Mouse (Mus musculus): Measurements from ENCODE around the gene Guca1b. TPM values are rescaled to one million over a fixed set of nuclear protein-coding genes. Genes with fewer than 3 reads are reported as not detected.

Gene Guca1b
- 0.43 and 0.51 TPM in 2 replicates for polyA plus RNA-seq (2012; rRNA removed)

DNA sequence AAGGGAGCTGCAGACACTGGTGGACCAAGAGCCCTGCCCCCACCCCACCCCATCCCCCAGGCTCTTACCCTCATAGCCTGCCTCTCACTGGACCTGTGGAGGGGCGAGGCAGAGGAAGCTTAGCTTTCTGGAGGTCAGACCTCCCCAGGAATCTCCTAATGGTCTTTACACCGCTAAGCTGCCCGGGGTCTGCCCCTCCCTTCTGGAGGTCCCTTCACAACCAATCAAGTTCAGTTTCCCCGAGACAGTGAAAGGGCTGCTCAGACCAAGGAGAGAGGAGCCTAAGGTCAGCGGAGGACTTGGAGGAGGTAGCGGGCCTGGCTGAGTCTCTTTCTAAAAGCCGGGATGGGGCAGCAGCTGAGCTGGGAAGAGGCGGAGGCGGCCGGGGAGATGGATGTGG is at the start of gene Guca1b:
Guca1b (plus strand) TSS at position 249 of the 400 bp plus-strand sequence.

DNA sequence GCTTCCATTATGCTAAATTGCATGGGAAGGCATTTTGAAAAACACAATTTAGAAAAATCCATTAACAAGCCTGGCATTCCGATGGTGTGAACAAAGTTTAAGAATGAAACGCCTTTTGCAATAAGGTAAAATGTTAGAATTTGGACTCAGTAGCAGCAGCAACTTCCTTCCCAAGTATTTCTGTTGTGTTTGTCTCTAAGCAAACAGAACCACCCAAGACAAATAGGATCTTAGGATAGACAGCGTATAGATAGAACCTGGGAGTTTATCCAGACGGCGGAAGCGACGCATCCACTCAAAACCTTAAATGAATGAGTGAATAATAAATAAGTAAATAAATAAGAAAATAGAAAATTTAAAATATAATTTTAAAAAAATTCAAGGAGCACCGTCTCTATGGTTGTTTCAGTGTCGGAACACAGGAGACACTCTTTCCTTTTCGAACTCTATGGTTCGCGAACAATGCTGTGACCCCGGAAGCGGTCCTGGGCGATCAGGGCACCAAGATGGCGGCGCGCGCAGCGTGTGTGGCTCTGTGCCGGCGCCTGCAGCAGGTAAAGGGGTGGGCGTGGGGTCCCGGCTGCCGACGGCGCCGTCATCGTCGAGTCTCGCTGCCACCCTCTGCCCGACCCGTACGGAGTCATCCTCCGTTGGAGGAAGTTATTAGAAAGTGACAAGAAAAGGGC is 16.6 kb upstream of the Guca1b start, which contains the start of gene Mrps10:
Mrps10 (plus strand) TSS at position 487 of the 686 bp plus-strand sequence.

DNA sequence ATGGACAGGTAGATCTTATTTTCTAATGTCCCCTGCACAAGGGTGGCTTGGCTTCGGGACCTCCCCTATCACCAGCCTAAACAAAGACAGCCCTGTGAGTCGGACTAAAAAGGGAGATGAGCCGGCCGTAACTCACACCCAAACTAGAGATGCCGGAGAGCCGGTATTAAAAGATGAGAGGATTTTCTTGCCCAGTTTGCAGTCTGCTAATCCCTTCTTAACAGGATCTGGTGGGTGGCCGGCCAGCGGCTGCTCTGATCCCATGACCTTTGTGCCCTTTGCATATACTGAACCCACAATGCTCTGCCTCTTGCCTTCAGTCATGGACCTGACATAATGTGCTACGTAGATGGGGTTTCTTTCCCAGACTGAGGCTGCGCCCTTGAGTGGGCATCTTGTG is 15.3 kb downstream of the Guca1b start, which contains the start of gene Guca1a:
Guca1a (minus strand) TSS at position 134 of the 400 bp plus-strand sequence.

DNA sequence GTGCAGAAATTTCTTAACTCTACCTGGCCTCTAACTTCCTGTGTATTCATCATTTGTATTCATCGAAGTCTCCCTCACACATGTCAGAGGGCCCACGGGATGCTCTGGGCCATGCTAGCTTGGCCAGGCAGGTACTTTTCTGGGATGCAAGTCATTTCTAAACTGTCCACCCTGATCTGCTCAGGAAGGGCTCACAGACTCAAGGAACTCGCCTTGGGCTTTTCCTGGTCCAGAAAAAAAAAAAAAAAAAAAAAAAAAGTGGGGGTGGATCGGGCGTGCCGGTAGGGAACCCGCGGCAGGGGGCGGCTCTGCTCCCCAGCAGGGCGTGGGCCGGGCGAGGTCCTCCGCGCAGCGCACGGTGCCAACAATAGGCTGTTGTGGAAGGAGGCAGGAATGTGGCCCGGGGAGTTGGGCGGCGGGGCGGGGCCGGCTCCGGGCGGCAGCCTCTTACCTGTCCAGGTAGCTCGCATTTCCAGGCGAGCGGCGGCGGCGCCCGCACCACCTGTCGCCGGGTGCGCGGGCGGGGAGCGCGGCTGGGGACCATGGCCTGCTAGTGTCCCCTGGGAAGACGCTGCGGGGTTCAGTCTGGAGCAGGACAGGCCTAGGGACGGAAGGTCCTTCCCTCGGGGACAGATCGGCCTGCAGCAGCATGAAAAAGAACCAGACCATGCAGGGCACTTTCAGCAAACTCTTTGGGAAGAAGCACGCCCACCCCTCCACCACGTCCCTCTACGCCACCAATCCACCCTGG is 51.1 kb downstream of the Guca1b start, which contains the start of gene AI661453:
AI661453 (plus strand) TSS at position 460 of the 751 bp plus-strand sequence.

DNA sequence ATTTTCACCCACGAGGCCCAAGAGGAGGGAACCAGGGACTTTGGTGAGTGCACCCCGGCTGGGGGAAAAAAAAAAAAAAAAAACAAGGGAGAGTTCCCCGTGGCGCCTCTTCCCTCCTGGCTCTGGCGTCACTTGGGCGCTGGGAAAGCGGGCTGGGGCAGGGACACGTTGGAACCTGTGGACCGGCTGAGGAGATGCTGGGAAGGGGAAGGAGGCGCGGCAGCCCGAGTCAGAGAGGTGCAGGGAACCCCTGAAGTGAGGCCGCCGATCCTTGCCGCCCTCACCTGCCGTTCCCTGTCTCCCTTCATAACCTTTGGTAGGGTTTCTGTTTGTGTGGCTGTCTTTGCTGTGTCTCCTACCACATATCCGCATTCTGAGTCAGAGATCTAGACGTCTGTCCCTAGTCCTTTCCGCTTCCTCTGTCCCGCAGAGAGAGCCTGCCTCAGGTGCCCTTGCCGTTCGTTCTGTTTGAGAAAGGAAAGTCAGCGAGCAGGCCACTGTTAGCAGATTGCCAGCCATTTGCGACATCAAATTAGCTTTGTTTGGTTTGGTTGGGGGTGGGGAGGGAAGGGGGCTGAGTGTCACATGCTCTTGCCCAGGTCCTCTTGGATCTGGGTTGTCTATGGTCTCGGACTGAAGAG is 51.8 kb downstream of the Guca1b start, which contains the start of gene 1700001C19Rik:
1700001C19Rik (minus strand) TSS at position 470 of the 641 bp plus-strand sequence.

Other genes with a start within 250 kb of the Guca1b start
- gene Mrps10, start 16.5 kb upstream of the Guca1b start, polyA plus RNA-seq (2012; rRNA removed): 7.5 and 10.0 TPM in 2 replicates
- 1.1 and 2.2 TPM in 2 replicates for gene Guca1a, start 15.2 kb downstream of the Guca1b start, polyA plus RNA-seq (2012; rRNA removed)
- gene AI661453, start 51.2 kb downstream of the Guca1b start, polyA plus RNA-seq (2012; rRNA removed): 19.3 and 26.1 TPM in 2 replicates
- gene 1700001C19Rik, start 52.0 kb downstream of the Guca1b start, polyA plus RNA-seq (2012; rRNA removed): 0.29 TPM in 1 of 2 replicates, not detected in the other
- gene Taf8, start 116.9 kb downstream of the Guca1b start, polyA plus RNA-seq (2012; rRNA removed): 6.8 and 7.3 TPM in 2 replicates
- 51.5 and 103 TPM in 2 replicates for gene Ccnd3, start 119.7 kb downstream of the Guca1b start, polyA plus RNA-seq (2012; rRNA removed)
- 4.2 and 4.4 TPM in 2 replicates for gene Bysl, start 226.1 kb downstream of the Guca1b start, polyA plus RNA-seq (2012; rRNA removed)
- gene Med20, start 226.2 kb downstream of the Guca1b start, polyA plus RNA-seq (2012; rRNA removed): 6.1 and 7.6 TPM in 2 replicates
- gene Gm20517, start 226.2 kb downstream of the Guca1b start, polyA plus RNA-seq (2012; rRNA removed): 0.04 and 0.37 TPM in 2 replicates
- 2.7 and 2.9 TPM in 2 replicates for gene Usp49, start 245.3 kb downstream of the Guca1b start, polyA plus RNA-seq (2012; rRNA removed)